Mouse (Mus musculus): Measurements from ENCODE around the gene Stk39.

- no peak for TF ChIP-seq POLR2A (IDR thresholded peaks at IDR 0.05; ENCODE audit: borderline replicate concordance, extremely low read depth, low read depth, low read length)
- no peak for TF ChIP-seq CTCF (IDR thresholded peaks at IDR 0.05; ENCODE audit: insufficient read depth, low read length)
Observed at GRCm38 (mm10) chr2:68426074-68426473, 46.0 kb downstream of the Stk39 start.

Measured in lung, adult 2 months (tissue).